Mouse (Mus musculus): ENCODE results near the gene Atf1. TPM values are rescaled to one million over a fixed set of nuclear protein-coding genes. Genes with fewer than 3 reads are reported as not detected.

Atf1 gene
- polyA plus RNA-seq, 1 experiment: not detected

- Histone ChIP-seq H3K4me1 (ENCODE audit: control insufficient read depth, insufficient read depth, low read length) (no peaks in the 10 kb centered on the region), H3K4me3 (ENCODE audit: insufficient read depth, low read depth, low read length) (no peak overlapping the region), H3K27ac (ENCODE audit: insufficient read depth, low read depth, low read length) (no peak overlapping the region)
- WGBS: 84% methylated on average over 9 of the region's 9 CpGs
- TF ChIP-seq POLR2A (IDR thresholded peaks at IDR 0.05; ENCODE audit: insufficient read depth, low read depth, low read length) (no peak), CTCF (IDR thresholded peaks at IDR 0.05; ENCODE audit: insufficient read depth, low read depth, low read length) (no peak)
These were observed 41.4 kb upstream of the Atf1 start for GRCm38 (mm10) chr15:100186234-100186633.

DNA sequence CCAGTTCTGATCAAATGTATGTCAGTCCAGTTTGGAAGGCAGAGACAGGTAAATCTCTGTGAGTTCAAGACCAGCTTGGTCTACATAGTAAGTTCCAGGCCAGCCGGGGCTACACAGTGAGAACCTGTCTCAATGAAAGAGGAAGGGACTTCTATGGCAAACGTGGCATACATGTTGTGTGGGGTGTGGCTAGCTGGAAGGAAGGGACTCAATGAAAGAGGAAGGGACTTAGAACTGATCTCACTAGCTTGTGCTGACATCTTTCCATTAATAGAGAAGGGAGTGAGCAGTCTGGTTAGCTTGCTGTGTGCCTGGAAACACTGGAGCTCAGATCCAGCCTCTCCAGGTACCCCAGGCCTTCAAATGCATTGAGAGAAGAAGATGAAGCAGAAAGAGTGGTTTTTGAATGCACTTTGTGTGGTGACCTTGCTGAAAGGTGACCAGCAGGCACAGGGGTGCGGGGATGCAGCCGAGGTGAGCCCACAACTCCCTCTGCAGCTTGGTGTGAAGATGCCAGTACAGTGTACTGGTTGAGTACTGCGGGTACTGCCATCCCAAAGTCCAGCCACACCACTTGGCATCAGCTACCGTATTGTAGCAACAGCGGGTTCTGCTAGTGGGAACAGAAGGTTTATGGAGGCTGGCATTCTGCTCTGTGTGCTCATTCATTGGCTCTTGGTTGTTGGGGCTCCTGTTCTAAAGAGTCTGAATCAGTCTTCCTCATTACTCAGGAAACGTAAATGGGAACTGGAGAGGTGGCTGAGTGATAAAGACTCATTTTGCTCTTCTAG, 40.5 kb upstream of the Atf1 start:
- TF ChIP-seq POLR2A (IDR thresholded peaks at IDR 0.05; ENCODE audit: insufficient read depth, low read depth, low read length): no peak
- no peak for TF ChIP-seq CTCF (IDR thresholded peaks at IDR 0.05; ENCODE audit: insufficient read depth, low read depth, low read length)
- WGBS: 83% methylated on average over 8 of the region's 8 CpGs
- no peak overlapping the region for H3K4me3 ChIP-seq (ENCODE audit: insufficient read depth, low read depth, low read length)

GRCm38 (mm10) chr15:100188542-100188941, 39.1 kb upstream of the Atf1 start:
- no peak overlapping the region for H3K27ac ChIP-seq (ENCODE audit: insufficient read depth, low read depth, low read length)
- WGBS: 88% methylated on average over 5 of the region's 5 CpGs
- TF ChIP-seq POLR2A (IDR thresholded peaks at IDR 0.05; ENCODE audit: insufficient read depth, low read depth, low read length) (no peak), CTCF (IDR thresholded peaks at IDR 0.05; ENCODE audit: insufficient read depth, low read depth, low read length) (no peak)
- no peak overlapping the region for H3K4me3 ChIP-seq (ENCODE audit: insufficient read depth, low read depth, low read length)
- H3K4me1 ChIP-seq (ENCODE audit: control insufficient read depth, insufficient read depth, low read length): no peaks in the 10 kb centered on the region

More for the DNA sequence above, 40.5 kb upstream of the Atf1 start:
- H3K27ac ChIP-seq (ENCODE audit: insufficient read depth, low read depth, low read length): no peak overlapping the region
- no peaks in the 10 kb centered on the region for H3K4me1 ChIP-seq (ENCODE audit: control insufficient read depth, insufficient read depth, low read length)

DNA sequence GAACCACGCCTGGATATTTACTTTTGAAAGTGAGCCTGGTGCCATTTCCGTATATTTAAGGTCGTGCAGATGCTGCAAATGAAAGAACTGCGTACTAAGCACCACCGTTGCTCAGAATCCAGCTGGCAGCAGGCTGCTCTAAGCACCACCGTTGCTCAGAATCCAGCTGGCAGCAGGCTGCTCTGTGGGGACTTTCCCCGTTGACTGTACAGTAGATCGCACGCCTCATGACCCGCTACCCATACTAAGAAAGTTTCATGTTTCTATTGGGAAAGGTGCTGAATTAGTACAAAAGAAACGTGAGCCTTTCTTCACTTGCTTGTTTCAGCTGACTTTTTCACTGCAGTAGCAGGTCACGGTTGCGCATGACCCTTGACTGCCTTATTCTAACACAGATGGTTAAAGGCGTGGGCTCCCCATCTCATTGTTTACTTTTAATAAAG, 38.6 kb upstream of the Atf1 start:
- WGBS: 63% methylated on average over 14 of the region's 14 CpGs

GRCm38 (mm10) chr15:100190083-100190482, 37.5 kb upstream of the Atf1 start:
- TF ChIP-seq POLR2A (IDR thresholded peaks at IDR 0.05; ENCODE audit: insufficient read depth, low read depth, low read length) (no peak), CTCF (IDR thresholded peaks at IDR 0.05; ENCODE audit: insufficient read depth, low read depth, low read length) (no peak)
- Histone ChIP-seq H3K4me1 (ENCODE audit: control insufficient read depth, insufficient read depth, low read length) (no peaks in the 10 kb centered on the region), H3K27ac (ENCODE audit: insufficient read depth, low read depth, low read length) (no peak overlapping the region), H3K4me3 (ENCODE audit: insufficient read depth, low read depth, low read length) (no peak overlapping the region)
- WGBS: 96% methylated on average over 5 of the region's 5 CpGs

More for the DNA sequence above, 38.6 kb upstream of the Atf1 start:
- Histone ChIP-seq H3K4me3 (ENCODE audit: insufficient read depth, low read depth, low read length) (no peak overlapping the region), H3K4me1 (ENCODE audit: control insufficient read depth, insufficient read depth, low read length) (no peaks in the 10 kb centered on the region), H3K27ac (ENCODE audit: insufficient read depth, low read depth, low read length) (no peak overlapping the region)
- no peak for TF ChIP-seq CTCF (IDR thresholded peaks at IDR 0.05; ENCODE audit: insufficient read depth, low read depth, low read length)

- peaks cover 24% of the 10 kb centered on the region for H3K4me1 ChIP-seq (ENCODE audit: control insufficient read depth, insufficient read depth, low read length)
- TF ChIP-seq POLR2A (IDR thresholded peaks at IDR 0.05; ENCODE audit: insufficient read depth, low read depth, low read length): no peak
- no peak for TF ChIP-seq CTCF (IDR thresholded peaks at IDR 0.05; ENCODE audit: insufficient read depth, low read depth, low read length)
- 61% methylated on average over 11 of the region's 11 CpGs for WGBS
- H3K27ac ChIP-seq (ENCODE audit: insufficient read depth, low read depth, low read length): peak overlapping the region; percentile 48; the same call in 1 of the 2 replicates
- no peak overlapping the region for H3K4me3 ChIP-seq (ENCODE audit: insufficient read depth, low read depth, low read length)
These were observed 28.5 kb upstream of the Atf1 start for GRCm38 (mm10) chr15:100198983-100199745.

- 64% methylated on average over 3 of the region's 3 CpGs for WGBS
- 0 out of 2 replicates have a peak overlapping the region, but pooled peaks have one; percentile 48 for H3K27ac ChIP-seq (ENCODE audit: insufficient read depth, low read depth, low read length)
- H3K4me1 ChIP-seq (ENCODE audit: control insufficient read depth, insufficient read depth, low read length): peaks cover 24% of the 10 kb centered on the region
- H3K4me3 ChIP-seq (ENCODE audit: insufficient read depth, low read depth, low read length): no peak overlapping the region
- no peak for TF ChIP-seq CTCF (IDR thresholded peaks at IDR 0.05; ENCODE audit: insufficient read depth, low read depth, low read length)
- no peak for TF ChIP-seq POLR2A (IDR thresholded peaks at IDR 0.05; ENCODE audit: insufficient read depth, low read depth, low read length)
These were observed 27.8 kb upstream of the Atf1 start for GRCm38 (mm10) chr15:100199790-100200189.

DNA sequence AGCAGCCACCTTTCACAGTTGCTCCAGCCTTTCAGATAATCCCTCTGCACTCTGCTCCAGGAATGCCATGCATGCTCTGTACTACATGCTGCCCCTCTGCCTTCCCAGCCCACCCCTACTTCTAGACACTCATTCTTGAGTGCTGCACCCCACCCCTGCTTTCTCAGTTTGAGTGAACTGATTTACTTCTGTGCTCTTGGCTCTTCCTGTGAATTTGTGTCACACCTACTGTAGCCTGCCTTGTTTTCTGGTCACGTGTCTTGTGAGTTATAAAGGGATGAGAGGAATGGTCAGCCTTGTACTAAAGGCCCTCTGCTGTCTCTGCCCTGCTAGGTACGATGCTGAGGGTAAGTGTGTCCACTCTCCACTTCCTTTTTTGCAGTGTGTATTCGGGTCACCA, 25.8 kb upstream of the Atf1 start:
- Histone ChIP-seq H3K4me1 (ENCODE audit: control insufficient read depth, insufficient read depth, low read length) (peaks cover 24% of the 10 kb centered on the region), H3K27ac (ENCODE audit: insufficient read depth, low read depth, low read length) (peak overlapping the region; percentile 52; the same call in 1 of the 2 replicates), H3K4me3 (ENCODE audit: insufficient read depth, low read depth, low read length) (no peak overlapping the region)
- TF ChIP-seq CTCF (IDR thresholded peaks at IDR 0.05; ENCODE audit: insufficient read depth, low read depth, low read length) (no peak), POLR2A (IDR thresholded peaks at IDR 0.05; ENCODE audit: insufficient read depth, low read depth, low read length) (no peak)
- WGBS: 80% methylated on average over 3 of the region's 3 CpGs

Measured in olfactory bulb, adult 2 months (tissue).